Mouse (Mus musculus) liver, adult (tissue): ENCODE data around the gene Ddx11.

ENCODE experiments used
- GATA4 ChIP-seq: IDR thresholded peaks from 2 replicates; pipeline ENCODE4 v1.6.1; 2014; ENCODE audit warnings: mild to moderate bottlenecking, low read length; ENCODE audit not compliant: insufficient replicate concordance

Gene Ddx11

GRCm38 (mm10) chr17:66123066-66123815 is at the start of gene Ddx11:
Gene Ddx11 (plus strand): TSS chr17:66123520.
- no peak for TF ChIP-seq GATA4

- TF ChIP-seq GATA4: no peak
Measured at GRCm38 (mm10) chr17:66073971-66074370, 49.3 kb upstream of the Ddx11 start.

GRCm38 (mm10) chr17:66075827-66076173 is 47.5 kb upstream of the Ddx11 start:
- TF ChIP-seq GATA4: no peak

- no peak for TF ChIP-seq GATA4
Measured at GRCm38 (mm10) chr17:66076174-66076927, 47.0 kb upstream of the Ddx11 start.

- no peak for TF ChIP-seq GATA4
Measured at GRCm38 (mm10) chr17:66076934-66077333, 46.4 kb upstream of the Ddx11 start, which contains the start of gene Ankrd12. Gene Ankrd12 (minus strand): TSS chr17:66077089.

GRCm38 (mm10) chr17:66077437-66077850 is 45.9 kb upstream of the Ddx11 start:
- TF ChIP-seq GATA4: no peak

- TF ChIP-seq GATA4: no peak
Measured at GRCm38 (mm10) chr17:66084486-66084885, 38.8 kb upstream of the Ddx11 start.

- no peak for TF ChIP-seq GATA4
Measured at GRCm38 (mm10) chr17:66085038-66085437, 38.3 kb upstream of the Ddx11 start.

- TF ChIP-seq GATA4: no peak
Measured at GRCm38 (mm10) chr17:66090251-66090650, 33.1 kb upstream of the Ddx11 start.

GRCm38 (mm10) chr17:66091392-66091791 is 31.9 kb upstream of the Ddx11 start:
- TF ChIP-seq GATA4: no peak

GRCm38 (mm10) chr17:66092065-66092464 is 31.3 kb upstream of the Ddx11 start:
- no peak for TF ChIP-seq GATA4

- no peak for TF ChIP-seq GATA4
Measured at GRCm38 (mm10) chr17:66092664-66093063, 30.7 kb upstream of the Ddx11 start.

GRCm38 (mm10) chr17:66100566-66101379 is 22.5 kb upstream of the Ddx11 start:
- TF ChIP-seq GATA4: no peak

GRCm38 (mm10) chr17:66101380-66102330 is 21.7 kb upstream of the Ddx11 start, which contains the start of gene Ndufv2:
Gene Ndufv2 (minus strand): TSS chr17:66101559.
- no peak for TF ChIP-seq GATA4
